Mouse (Mus musculus) ZHBTc4 (cell line): ENCODE measurements at regions not wholly inside any gene's neighbourhood (a gene's known extent, or its start where the extent isn't known, plus 50 kb on each side); places are given as distances from the start of the nearest gene placed in this dataset.
"Not testable (repeated sequence)": the region's sequence is repeated elsewhere in the genome, so short reads cannot be mapped to it uniquely, and the experiment has no call there.

Experiments
- DNase-seq: peaks from one replicate; pipeline ENCODE4 v3.0.0-alpha.2; 2011; ENCODE audit warnings: low read depth, low spot score

GRCm38 (mm10) chr14:53174099-53174498, 678.5 kb upstream of the Olfr1507 start:
- not testable (repeated sequence) for DNase-seq

GRCm38 (mm10) chr14:53166327-53166726, 670.8 kb upstream of the Olfr1507 start:
- DNase-seq: not testable (repeated sequence)

GRCm38 (mm10) chr14:53159012-53159411, 663.5 kb upstream of the Olfr1507 start:
- not testable (repeated sequence) for DNase-seq

- not testable (repeated sequence) for DNase-seq
Observed at GRCm38 (mm10) chr14:53134783-53135182, 639.2 kb upstream of the Olfr1507 start.

GRCm38 (mm10) chr14:53132390-53132789, 636.8 kb upstream of the Olfr1507 start:
- peak; percentile 21 for DNase-seq

- not testable (repeated sequence) for DNase-seq
Observed at GRCm38 (mm10) chr14:53121704-53122103, 626.2 kb upstream of the Olfr1507 start.

- DNase-seq: not testable (repeated sequence)
Observed at GRCm38 (mm10) chr14:53109732-53110131, 614.2 kb upstream of the Olfr1507 start.

- not testable (repeated sequence) for DNase-seq
Observed at GRCm38 (mm10) chr14:53101362-53101761, 605.8 kb upstream of the Olfr1507 start.

GRCm38 (mm10) chr14:53090921-53091320, 595.4 kb upstream of the Olfr1507 start:
- DNase-seq: not testable (repeated sequence)

GRCm38 (mm10) chr14:53081853-53082252, 586.3 kb upstream of the Olfr1507 start:
- DNase-seq: not testable (repeated sequence)

GRCm38 (mm10) chr14:53081024-53081711, 585.6 kb upstream of the Olfr1507 start:
- not testable (repeated sequence) for DNase-seq

GRCm38 (mm10) chr14:53080556-53080955, 585.0 kb upstream of the Olfr1507 start:
- not testable (repeated sequence) for DNase-seq

GRCm38 (mm10) chr14:53075937-53076336, 580.4 kb upstream of the Olfr1507 start:
- DNase-seq: not testable (repeated sequence)

- DNase-seq: not testable (repeated sequence)
Observed at GRCm38 (mm10) chr14:53073126-53073525, 577.6 kb upstream of the Olfr1507 start.

- DNase-seq: not testable (repeated sequence)
Observed at GRCm38 (mm10) chr14:53072502-53072901, 577.0 kb upstream of the Olfr1507 start.

GRCm38 (mm10) chr14:53054439-53054838, 558.9 kb upstream of the Olfr1507 start:
- not testable (repeated sequence) for DNase-seq

GRCm38 (mm10) chr14:53053465-53054123, 558.0 kb upstream of the Olfr1507 start:
- DNase-seq: not testable (repeated sequence)

- DNase-seq: not testable (repeated sequence)
Observed at GRCm38 (mm10) chr14:53047683-53048082, 552.1 kb upstream of the Olfr1507 start.

GRCm38 (mm10) chr14:53046975-53047374, 551.4 kb upstream of the Olfr1507 start:
- not testable (repeated sequence) for DNase-seq

- peak; percentile 80 for DNase-seq
Observed at GRCm38 (mm10) chr14:53045331-53045730, 549.8 kb upstream of the Olfr1507 start.

GRCm38 (mm10) chr14:53044101-53044500, 548.6 kb upstream of the Olfr1507 start:
- DNase-seq: peak; percentile 69

- DNase-seq: peak; percentile 62
Observed at GRCm38 (mm10) chr14:53042016-53042415, 546.5 kb upstream of the Olfr1507 start.

GRCm38 (mm10) chr14:53039475-53039874, 543.9 kb upstream of the Olfr1507 start:
- peak; percentile 87 for DNase-seq
